Mouse (Mus musculus) G1E (cell line): ENCODE results near the gene Rrp12.

Experiments
- CTCF ChIP-seq: IDR thresholded peaks from 2 replicates; pipeline ENCODE4 v1.5.1; 2012; ENCODE audit warnings: low read depth, low read length, inconsistent platforms, mixed read lengths
- GATA1 ChIP-seq: IDR thresholded peaks from 2 replicates; pipeline ENCODE4 v1.6.1; 2012; ENCODE audit warnings: borderline replicate concordance, low read length, inconsistent platforms, mixed read lengths
- GATA2 ChIP-seq: IDR thresholded peaks from 2 replicates; pipeline ENCODE4 v1.6.1; 2012; ENCODE audit warnings: low read depth, low read length, inconsistent platforms, borderline replicate concordance

DNA sequence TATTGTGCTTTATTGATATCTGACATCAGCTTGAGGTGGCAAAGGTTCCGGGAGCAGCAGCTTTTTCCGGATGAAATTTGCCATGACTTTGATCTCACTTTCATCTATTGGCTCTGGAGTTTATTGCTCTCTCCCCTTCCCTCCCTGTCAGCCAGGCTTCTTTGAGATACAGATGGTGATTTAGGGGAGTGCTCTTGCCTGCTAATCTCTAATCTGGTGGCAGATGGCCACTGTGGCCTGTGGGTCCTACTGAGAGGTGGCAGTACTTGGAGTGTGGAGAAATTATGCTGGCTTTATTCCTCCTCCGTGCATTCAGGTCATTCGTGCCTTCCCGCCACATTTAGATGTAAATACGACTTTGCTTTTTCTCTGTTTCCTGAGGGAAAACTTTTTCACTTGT, 38.2 kb upstream of the Rrp12 start:
- TF ChIP-seq CTCF, result no peak
- no peak for TF ChIP-seq GATA2
- no peak for TF ChIP-seq GATA1
